Mouse (Mus musculus) bone marrow macrophage, adult 2 months (primary cell): Measurements from ENCODE around the gene Hoxa13.

Experiments used
- CTCF ChIP-seq: IDR thresholded peaks from 2 replicates; pipeline ENCODE4 v1.5.1; 2012; ENCODE audit warnings: low read depth, mild to moderate bottlenecking, low read length, moderate library complexity
- POLR2A ChIP-seq: IDR thresholded peaks from 2 replicates; pipeline ENCODE4 v1.6.1; 2012; ENCODE audit warnings: mild to moderate bottlenecking, low read depth, low read length, borderline replicate concordance

GRCm38 (mm10) chr6:52249826-52250225 lies 10.9 kb downstream of the Hoxa13 start:
- TF ChIP-seq CTCF (no peak), POLR2A (no peak)
